Mouse (Mus musculus) lung, adult 2 months (tissue): Measurements from ENCODE around the gene Ciao2b.

Source experiments
- CTCF ChIP-seq: fragments of 200-500 bp; IDR thresholded peaks from 2 replicates; pipeline ENCODE4 v1.5.1; 2011; ENCODE audit warnings: mild to moderate bottlenecking, low read length, control low read depth; ENCODE audit not compliant: insufficient read depth
- POLR2A ChIP-seq: fragments of 200-500 bp; IDR thresholded peaks from 2 replicates; pipeline ENCODE4 v1.6.1; 2011; ENCODE audit warnings: low read depth, mild to moderate bottlenecking, control low read depth, low read length, borderline replicate concordance; ENCODE audit errors: extremely low read depth

GRCm38 (mm10) chr8:104631975-104632374 lies 9.8 kb downstream of the Ciao2b start:
- TF ChIP-seq CTCF, result no peak
- TF ChIP-seq POLR2A, result no peak
